Comparison of ENCODE assay signal across 10 mouse cellular contexts in the genomic region with DNA sequence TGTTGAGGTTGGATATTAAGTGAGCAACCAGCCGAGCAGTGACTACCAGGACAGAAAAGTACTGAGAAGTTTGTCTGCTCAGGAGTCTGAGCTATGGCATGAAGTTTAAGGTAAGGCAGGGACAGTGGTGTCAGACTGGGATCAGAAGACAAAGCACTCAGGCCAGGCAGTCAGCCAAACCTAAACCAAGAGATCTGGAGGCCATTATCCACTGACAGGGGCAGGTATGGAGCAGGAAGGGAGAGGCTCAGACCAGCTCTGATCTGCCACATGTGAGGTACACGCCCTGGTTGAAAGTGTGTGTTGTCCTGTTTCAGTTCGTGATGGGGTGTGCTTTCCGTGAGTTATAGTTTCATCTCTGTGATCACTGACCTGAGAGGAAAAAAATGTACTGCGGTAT.
"Had no signal": no experiment of that assay in that cellular context is flagged by ENCODE, and none has a peak within 500 bp of the region (broad histone marks: within the 10 kb centered on the region; RNA-seq: fewer than 3 reads in every experiment).

No protein-coding gene starts in this region.

- H3K27me3 ChIP-seq: liver, embryonic 13.5 days had no signal

- H3K36me3 ChIP-seq: liver, embryonic 13.5 days had no signal

- H3K4me3 ChIP-seq: left cerebral cortex, adult 2 months; liver, embryonic 13.5 days had no signal

- ATAC-seq: intestine, postnatal 0 days had no signal

- DNase-seq: layer of hippocampus, postnatal 36 days; liver, embryonic 13.5 days; lung, adult 2 months; midbrain, embryonic 14.5 days; thymus, adult 18-20 months; thymus, postnatal 36 days had no signal

- H3K27ac ChIP-seq: kidney, postnatal 0 days; left cerebral cortex, adult 2 months; liver, embryonic 13.5 days had no signal

- H3K4me1 ChIP-seq: liver, embryonic 13.5 days had no signal

- H3K9ac ChIP-seq: liver, embryonic 13.5 days had no signal

- H3K4me2 ChIP-seq: liver, embryonic 13.5 days; midbrain, embryonic 11.5 days had no signal
